Mouse (Mus musculus) CH12.LX (cell line): ENCODE data around the gene Pias4. TPM values are rescaled to one million over a fixed set of nuclear protein-coding genes. Genes with fewer than 3 reads are reported as not detected.

ENCODE experiments used
- DNase-seq: peaks from one replicate; pipeline ENCODE4 v3.0.0-alpha.2; 2013; ENCODE audit errors: extremely low read depth
- H3K27ac ChIP-seq: 2 replicates; pipeline ENCODE4 v1.5.1; 2012; ENCODE audit warnings: low read depth, mild to moderate bottlenecking, control low read depth, moderate library complexity; ENCODE audit not compliant: insufficient read depth
- H3K27me3 ChIP-seq: replicated peaks from 2 replicates; pipeline ENCODE3; 2012; ENCODE audit warnings: inconsistent platforms
- H3K36me3 ChIP-seq, 2 experiments: replicated peaks in 1 of 2; 2 replicates each; pipeline versions ENCODE3 to v1.6.1; 2012; ENCODE audit warnings: inconsistent platforms in 1 of 2, low read length in 1 of 2, mild to moderate bottlenecking in 1 of 2, mixed read lengths in 1 of 2, moderate library complexity in 1 of 2; ENCODE audit not compliant: control insufficient read depth in 1 of 2, insufficient read depth in 1 of 2
- H3K4me1 ChIP-seq, 2 experiments: 2 replicates each; pipeline ENCODE4 v1.6.1; 2012; ENCODE audit warnings: inconsistent platforms in 1 of 2, moderate library complexity in 1 of 2; ENCODE audit not compliant: insufficient read depth in 2 of 2, control insufficient read depth in 1 of 2
- H3K4me2 ChIP-seq: 2 replicates; pipeline ENCODE4 v1.6.1; 2012; ENCODE audit warnings: low read depth, mild to moderate bottlenecking, control low read depth; ENCODE audit not compliant: poor library complexity, insufficient read depth, severe bottlenecking
- H3K4me3 ChIP-seq, 3 experiments: fragments of 150-350 bp in 1 of 3; sonication (generic) in 1 of 3; replicated peaks in 1 of 3; 2 replicates each; pipeline versions ENCODE3 to v1.5.1; 2011 to 2012; ENCODE audit warnings: low read depth in 2 of 3, low read length in 2 of 3, mild to moderate bottlenecking in 2 of 3, moderate library complexity in 2 of 3, control low read depth in 1 of 3, improper control_type of control experiment in 1 of 3, inconsistent platforms in 1 of 3, mixed read lengths in 1 of 3; ENCODE audit not compliant: poor library complexity in 1 of 3
- H3K79me2 ChIP-seq: replicated peaks from 2 replicates; pipeline ENCODE4 v1.6.1; 2012; ENCODE audit warnings: mild to moderate bottlenecking, moderate library complexity; ENCODE audit not compliant: control insufficient read depth, poor library complexity, insufficient read depth, severe bottlenecking; ENCODE audit errors: extremely low read depth
- H3K9ac ChIP-seq: 2 replicates; pipeline ENCODE4 v1.6.1; 2012; ENCODE audit warnings: low read depth, mild to moderate bottlenecking, control low read depth, moderate library complexity; ENCODE audit not compliant: insufficient read depth
- H3K9me3 ChIP-seq: replicated peaks from 2 replicates; pipeline ENCODE3; 2012; ENCODE audit warnings: low read length, inconsistent platforms, mixed read lengths
- CHD2 ChIP-seq: IDR thresholded peaks from 2 replicates; pipeline ENCODE4 v1.6.1; 2011; ENCODE audit warnings: low read length, improper control_type of control experiment
- CTCF ChIP-seq, 2 experiments: IDR thresholded peaks in 1 of 2; conservative IDR thresholded peaks in 1 of 2; 2 replicates each; pipeline ENCODE4 v1.5.1; 2011 to 2012; ENCODE audit warnings: low read depth in 2 of 2, low read length in 2 of 2, improper control_type of control experiment in 1 of 2, inconsistent platforms in 1 of 2, mild to moderate bottlenecking in 1 of 2, moderate library complexity in 1 of 2
- ELF1 ChIP-seq: IDR thresholded peaks from 2 replicates; pipeline ENCODE4 v1.6.1; 2014; ENCODE audit warnings: low read depth, mild to moderate bottlenecking, inconsistent platforms, low read length, improper control_type of control experiment
- ETS1 ChIP-seq: conservative IDR thresholded peaks from 2 replicates; pipeline ENCODE4 v1.6.1; 2012; ENCODE audit warnings: low read depth, mild to moderate bottlenecking, inconsistent platforms, low read length, improper control_type of control experiment, moderate library complexity
- GABPA ChIP-seq: IDR thresholded peaks from 2 replicates; pipeline ENCODE4 v1.6.1; 2012; ENCODE audit warnings: low read depth, low read length, improper control_type of control experiment, inconsistent platforms; ENCODE audit not compliant: insufficient replicate concordance
- JUND ChIP-seq: conservative IDR thresholded peaks from 2 replicates; pipeline ENCODE4 v1.6.1; 2011; ENCODE audit warnings: low read depth, low read length, improper control_type of control experiment
- KAT2A ChIP-seq: IDR thresholded peaks from 2 replicates; pipeline ENCODE4 v1.6.1; 2012; ENCODE audit warnings: low read length, improper control_type of control experiment, inconsistent platforms; ENCODE audit not compliant: insufficient replicate concordance
- MAFK ChIP-seq: IDR thresholded peaks from 2 replicates; pipeline ENCODE4 v1.6.1; 2011; ENCODE audit warnings: low read length, improper control_type of control experiment; ENCODE audit not compliant: insufficient replicate concordance
- NELFE ChIP-seq: IDR thresholded peaks from 2 replicates; pipeline ENCODE4 v1.6.1; 2011; ENCODE audit warnings: low read depth, low read length, improper control_type of control experiment
- NRF1 ChIP-seq: IDR thresholded peaks from 2 replicates; pipeline ENCODE4 v1.6.1; 2014; ENCODE audit warnings: low read depth, mild to moderate bottlenecking, inconsistent platforms, low read length, improper control_type of control experiment, moderate library complexity
- PAX5 ChIP-seq: IDR thresholded peaks from 2 replicates; pipeline ENCODE4 v1.6.1; 2012; ENCODE audit warnings: low read length, inconsistent platforms, mixed read lengths
- RCOR1 ChIP-seq: conservative IDR thresholded peaks from 2 replicates; pipeline ENCODE4 v1.6.1; 2012; ENCODE audit warnings: low read depth, mild to moderate bottlenecking, inconsistent platforms, low read length, improper control_type of control experiment
- SIN3A ChIP-seq: IDR thresholded peaks from 2 replicates; pipeline ENCODE4 v1.6.1; 2012; ENCODE audit warnings: low read length, improper control_type of control experiment, inconsistent platforms
- TCF12 ChIP-seq: IDR thresholded peaks from 2 replicates; pipeline ENCODE4 v1.6.1; 2014; ENCODE audit warnings: low read depth, mild to moderate bottlenecking, inconsistent platforms, low read length, improper control_type of control experiment
- UBTF ChIP-seq: IDR thresholded peaks from 2 replicates; pipeline ENCODE4 v1.6.1; 2012; ENCODE audit warnings: low read depth, mild to moderate bottlenecking, inconsistent platforms, low read length, improper control_type of control experiment, moderate library complexity
- USF1 ChIP-seq: IDR thresholded peaks from 2 replicates; pipeline ENCODE4 v1.6.1; 2014; ENCODE audit warnings: low read depth, mild to moderate bottlenecking, inconsistent platforms, low read length, improper control_type of control experiment
- USF2 ChIP-seq: conservative IDR thresholded peaks from 2 replicates; pipeline ENCODE4 v1.6.1; 2011; ENCODE audit warnings: low read depth, low read length, improper control_type of control experiment
- ZNF384 ChIP-seq: IDR thresholded peaks from 2 replicates; pipeline ENCODE4 v1.6.1; 2012; ENCODE audit warnings: low read depth, low read length, improper control_type of control experiment, inconsistent platforms
- dilution Hi-C: fragments of 300-500 bp; cut with MboI; formaldehyde crosslinking; loops from 2 replicates; pipeline ENCODE4 v1.14.3; 2020; ENCODE audit warnings: low sequenced_read_pairs; ENCODE audit not compliant: extremely low pct_unique_long_range_greater_than_20kb, extremely low pct_ligation_motif_present
- in situ Hi-C: fragments of 300-500 bp; cut with MboI; formaldehyde crosslinking; loops from 3 replicates; pipeline ENCODE4 v1.14.3; 2019; ENCODE audit warnings: low sequenced_read_pairs, low pct_ligation_motif_present, low pct_unique_long_range_greater_than_20kb, mixed read lengths
- polyA plus RNA-seq: library from polyadenylated mRNA; unstranded; fragments of >175 nt; gene quantifications from 2 replicates; pipeline ENCODE4 v1.2.1, GENCODE M21; 2012; ENCODE audit warnings: low read depth; ENCODE audit not compliant: insufficient read length
- total RNA-seq, 2 experiments: library from RNA; depleted of rRNA; stranded (reverse); fragments of 300-350 nt in 1 of 2; fragments of >200 nt in 1 of 2; gene quantifications; 2 replicates each; pipeline ENCODE4 v1.2.3; 2012 to 2014

Gene Pias4
- total and polyA plus RNA-seq, 3 experiments, result 15.3 to 33.5 (median 26.6) TPM

- no peak overlapping the region for H3K4me3 ChIP-seq
- peaks cover 0 to 56% of the 10 kb centered on the region in 2 experiments; a peak in 2 of 4 replicates for H3K4me1 ChIP-seq
- H3K27me3 ChIP-seq, result no peaks in the 10 kb centered on the region
- H3K9me3 ChIP-seq, result no peaks in the 10 kb centered on the region
- H3K79me2 ChIP-seq, result peaks cover 13% of the 10 kb centered on the region
- no peak overlapping the region for H3K27ac ChIP-seq
- no peak for TF ChIP-seq JUND
- no peak for TF ChIP-seq SIN3A
- TF ChIP-seq USF1, result no peak
- TF ChIP-seq MAFK, result no peak
- no peak for TF ChIP-seq NELFE
- TF ChIP-seq RCOR1, result no peak
- TF ChIP-seq CHD2, result no peak
- TF ChIP-seq TCF12, result no peak
- TF ChIP-seq GABPA, result no peak
- no peak for TF ChIP-seq ELF1
- no peak for TF ChIP-seq USF2
- no peak for TF ChIP-seq CTCF (conservative IDR thresholded peaks at IDR 0.05 in 1 of 2, IDR thresholded peaks at IDR 0.05 in 1 of 2; ENCODE audit: low read depth in 2 of 2, low read length in 2 of 2)
- TF ChIP-seq ETS1, result no peak
- TF ChIP-seq UBTF, result no peak
- TF ChIP-seq PAX5, result no peak
- no peak for DNase-seq
- in situ Hi-C loops (no loop called here), dilution Hi-C loops (no loop called here)
- H3K4me2 ChIP-seq, result no peak overlapping the region
- H3K9ac ChIP-seq, result no peak overlapping the region
- peaks cover 68 to 83% of the 10 kb centered on the region in 2 experiments for H3K36me3 ChIP-seq
Measured at GRCm38 (mm10) chr10:81152609-81153008, 15.1 kb downstream of the Pias4 start.

- peaks cover 0 to 70% of the 10 kb centered on the region in 2 experiments; a peak in 2 of 4 replicates for H3K4me1 ChIP-seq
Measured at GRCm38 (mm10) chr10:81151261-81151660, 16.5 kb downstream of the Pias4 start.

More at GRCm38 (mm10) chr10:81151261-81151660, 16.5 kb downstream of the Pias4 start:
- Histone ChIP-seq H3K4me2 (no peak overlapping the region), H3K79me2 (peaks cover 26% of the 10 kb centered on the region), H3K9me3 (no peaks in the 10 kb centered on the region), H3K27ac (no peak overlapping the region), H3K27me3 (no peaks in the 10 kb centered on the region), H3K4me3 (no peak overlapping the region), H3K9ac (no peak overlapping the region), H3K36me3 (peaks cover 68 to 83% of the 10 kb centered on the region in 2 experiments)
- dilution Hi-C loops (no loop called here), in situ Hi-C loops (no loop called here)
- DNase-seq, result no peak
- TF ChIP-seq CTCF (conservative IDR thresholded peaks at IDR 0.05 in 1 of 2, IDR thresholded peaks at IDR 0.05 in 1 of 2; ENCODE audit: low read depth in 2 of 2, low read length in 2 of 2) (no peak), KAT2A (no peak), ZNF384 (peak; percentile 82), NRF1 (no peak)
